Mouse (Mus musculus): Measurements from ENCODE around the gene Ism2. TPM values are rescaled to one million over a fixed set of nuclear protein-coding genes. Genes with fewer than 3 reads are reported as not detected.
"Not testable (repeated sequence)": the region's sequence is repeated elsewhere in the genome, so short reads cannot be mapped to it uniquely, and the experiment has no call there.

Gene Ism2
- polyA plus RNA-seq, 1 experiment from 2014 or later = 0.53 TPM

- Histone ChIP-seq H3K36me3 (ENCODE audit: control insufficient read depth, insufficient read depth, low read length) (no peaks in the 10 kb centered on the region), H3K4me1 (ENCODE audit: control insufficient read depth, insufficient read depth, low read length) (0 out of 2 replicates have a peak, but pooled peaks cover 2% of the 10 kb centered on the region), H3K27me3 (ENCODE audit: control insufficient read depth, insufficient read depth, low read length) (no peaks in the 10 kb centered on the region), H3K4me2 (no peak overlapping the region), H3K9me3 (ENCODE audit: control insufficient read depth, low read length) (no peaks in the 10 kb centered on the region), H3K27ac (ENCODE audit: low read depth, low read length) (no peak overlapping the region), H3K4me3 (ENCODE audit: low read depth, low read length) (no peak overlapping the region), H3K9ac (ENCODE audit: low read length) (no peak overlapping the region)
- no peak for DNase-seq (ENCODE audit: low spot score, missing footprints)
- no peak for ATAC-seq (ENCODE audit: low FRiP score)
- 95% methylated on average over 4 of the region's 4 CpGs for whole genome bisulfite sequencing
Observed at GRCm38 (mm10) chr12:87282743-87283142, 16.8 kb downstream of the Ism2 start.

GRCm38 (mm10) chr12:87281766-87282165 lies 17.7 kb downstream of the Ism2 start:
- ATAC-seq (ENCODE audit: low FRiP score) (no peak), DNase-seq (ENCODE audit: low spot score, missing footprints) (no peak)
- 89% methylated on average over 1 of the region's 1 CpGs for WGBS
- no peak overlapping the region for H3K4me2 ChIP-seq
- no peaks in the 10 kb centered on the region for H3K9me3 ChIP-seq (ENCODE audit: control insufficient read depth, low read length)
- 0 out of 2 replicates have a peak, but pooled peaks cover 2% of the 10 kb centered on the region for H3K4me1 ChIP-seq (ENCODE audit: control insufficient read depth, insufficient read depth, low read length)
- no peak overlapping the region for H3K27ac ChIP-seq (ENCODE audit: low read depth, low read length)
- no peak overlapping the region for H3K4me3 ChIP-seq (ENCODE audit: low read depth, low read length)
- H3K36me3 ChIP-seq (ENCODE audit: control insufficient read depth, insufficient read depth, low read length) = no peaks in the 10 kb centered on the region
- no peaks in the 10 kb centered on the region for H3K27me3 ChIP-seq (ENCODE audit: control insufficient read depth, insufficient read depth, low read length)
- H3K9ac ChIP-seq (ENCODE audit: low read length) = no peak overlapping the region

- 0 out of 2 replicates have a peak, but pooled peaks cover 2% of the 10 kb centered on the region for H3K4me1 ChIP-seq (ENCODE audit: control insufficient read depth, insufficient read depth, low read length)
- DNase-seq (ENCODE audit: low spot score, missing footprints) (no peak), ATAC-seq (ENCODE audit: low FRiP score) (no peak)
- H3K36me3 ChIP-seq (ENCODE audit: control insufficient read depth, insufficient read depth, low read length) = peaks cover 2% of the 10 kb centered on the region; the same call in 1 of the 2 replicates
- no peak overlapping the region for H3K4me3 ChIP-seq (ENCODE audit: low read depth, low read length)
- no peak overlapping the region for H3K9ac ChIP-seq (ENCODE audit: low read length)
- no peak overlapping the region for H3K4me2 ChIP-seq
- H3K27ac ChIP-seq (ENCODE audit: low read depth, low read length) = no peak overlapping the region
- H3K27me3 ChIP-seq (ENCODE audit: control insufficient read depth, insufficient read depth, low read length) = no peaks in the 10 kb centered on the region
- H3K9me3 ChIP-seq (ENCODE audit: control insufficient read depth, low read length) = no peaks in the 10 kb centered on the region
- 42% methylated on average over 14 of the region's 14 CpGs for WGBS
Observed at GRCm38 (mm10) chr12:87279879-87280278, 19.6 kb downstream of the Ism2 start.

- Histone ChIP-seq H3K27me3 (ENCODE audit: control insufficient read depth, insufficient read depth, low read length) (no peaks in the 10 kb centered on the region), H3K4me2 (no peak overlapping the region), H3K36me3 (ENCODE audit: control insufficient read depth, insufficient read depth, low read length) (peaks cover 5% of the 10 kb centered on the region; the same call in 1 of the 2 replicates), H3K4me1 (ENCODE audit: control insufficient read depth, insufficient read depth, low read length) (0 out of 2 replicates have a peak, but pooled peaks cover 2% of the 10 kb centered on the region), H3K9me3 (ENCODE audit: control insufficient read depth, low read length) (no peaks in the 10 kb centered on the region), H3K27ac (ENCODE audit: low read depth, low read length) (no peak overlapping the region), H3K9ac (ENCODE audit: low read length) (no peak overlapping the region), H3K4me3 (ENCODE audit: low read depth, low read length) (no peak overlapping the region)
- 51% methylated on average over 3 of the region's 3 CpGs for WGBS
- ATAC-seq (ENCODE audit: low FRiP score) (peak; percentile 31; the same call in 1 of the 2 replicates), DNase-seq (ENCODE audit: low spot score, missing footprints) (no peak)
Observed at GRCm38 (mm10) chr12:87279350-87279749, 20.2 kb downstream of the Ism2 start.

GRCm38 (mm10) chr12:87278118-87278730 lies 21.3 kb downstream of the Ism2 start:
- no peak overlapping the region for H3K4me2 ChIP-seq
- H3K27me3 ChIP-seq (ENCODE audit: control insufficient read depth, insufficient read depth, low read length) = no peaks in the 10 kb centered on the region
- peak; percentile 86 for DNase-seq (ENCODE audit: low spot score, missing footprints)
- 28% methylated on average over 6 of the region's 6 CpGs for WGBS
- no peak for ATAC-seq (ENCODE audit: low FRiP score)
- H3K4me1 ChIP-seq (ENCODE audit: control insufficient read depth, insufficient read depth, low read length) = no peaks in the 10 kb centered on the region
- no peak overlapping the region for H3K9ac ChIP-seq (ENCODE audit: low read length)
- H3K36me3 ChIP-seq (ENCODE audit: control insufficient read depth, insufficient read depth, low read length) = peaks cover 13% of the 10 kb centered on the region; the same call in 1 of the 2 replicates
- no peak overlapping the region for H3K4me3 ChIP-seq (ENCODE audit: low read depth, low read length)
- H3K9me3 ChIP-seq (ENCODE audit: control insufficient read depth, low read length) = no peaks in the 10 kb centered on the region
- no peak overlapping the region for H3K27ac ChIP-seq (ENCODE audit: low read depth, low read length)

- not testable (repeated sequence) for ATAC-seq (ENCODE audit: low FRiP score); H3K9me3 ChIP-seq (ENCODE audit: control insufficient read depth, low read length); H3K9ac ChIP-seq (ENCODE audit: low read length); H3K27me3 ChIP-seq (ENCODE audit: control insufficient read depth, insufficient read depth, low read length); H3K4me2 ChIP-seq; DNase-seq (ENCODE audit: low spot score, missing footprints); H3K4me1 ChIP-seq (ENCODE audit: control insufficient read depth, insufficient read depth, low read length); H3K27ac ChIP-seq (ENCODE audit: low read depth, low read length); H3K4me3 ChIP-seq (ENCODE audit: low read depth, low read length)
- H3K36me3 ChIP-seq (ENCODE audit: control insufficient read depth, insufficient read depth, low read length) = peaks cover 22% of the 10 kb centered on the region; the same call in 1 of the 2 replicates
- WGBS = 79% methylated on average over 4 of the region's 4 CpGs
Observed at GRCm38 (mm10) chr12:87277251-87277650, 22.3 kb downstream of the Ism2 start.

- WGBS = 91% methylated on average over 9 of the region's 9 CpGs
- Histone ChIP-seq H3K9me3 (ENCODE audit: control insufficient read depth, low read length) (no peaks in the 10 kb centered on the region), H3K4me1 (ENCODE audit: control insufficient read depth, insufficient read depth, low read length) (no peaks in the 10 kb centered on the region), H3K36me3 (ENCODE audit: control insufficient read depth, insufficient read depth, low read length) (peaks cover 29% of the 10 kb centered on the region), H3K27me3 (ENCODE audit: control insufficient read depth, insufficient read depth, low read length) (no peaks in the 10 kb centered on the region), H3K9ac (ENCODE audit: low read length) (no peak overlapping the region), H3K4me3 (ENCODE audit: low read depth, low read length) (no peak overlapping the region), H3K4me2 (no peak overlapping the region), H3K27ac (ENCODE audit: low read depth, low read length) (no peak overlapping the region)
- ATAC-seq (ENCODE audit: low FRiP score) (no peak), DNase-seq (ENCODE audit: low spot score, missing footprints) (no peak)
Observed at GRCm38 (mm10) chr12:87274853-87275831, 24.4 kb downstream of the Ism2 start.

GRCm38 (mm10) chr12:87267682-87268081 lies 31.8 kb downstream of the Ism2 start:
- H3K9ac ChIP-seq (ENCODE audit: low read length) = peak overlapping the region; percentile 92; the same call in 1 of the 2 replicates
- H3K27ac ChIP-seq (ENCODE audit: low read depth, low read length) = no peak overlapping the region
- ATAC-seq (ENCODE audit: low FRiP score) (no peak), DNase-seq (ENCODE audit: low spot score, missing footprints) (peak; percentile 86)
- H3K36me3 ChIP-seq (ENCODE audit: control insufficient read depth, insufficient read depth, low read length) = peaks cover 18% of the 10 kb centered on the region
- H3K4me3 ChIP-seq (ENCODE audit: low read depth, low read length) = peak overlapping the region; percentile 80
- WGBS = 27% methylated on average over 4 of the region's 4 CpGs
- H3K4me1 ChIP-seq (ENCODE audit: control insufficient read depth, insufficient read depth, low read length) = peaks cover 10% of the 10 kb centered on the region
- H3K4me2 ChIP-seq = peak overlapping the region; percentile 87
- H3K9me3 ChIP-seq (ENCODE audit: control insufficient read depth, low read length) = no peaks in the 10 kb centered on the region
- no peaks in the 10 kb centered on the region for H3K27me3 ChIP-seq (ENCODE audit: control insufficient read depth, insufficient read depth, low read length)
